Mouse (Mus musculus) adrenal gland, adult 18-20 months (tissue): ENCODE measurements around the gene Cpne4. TPM values are rescaled to one million over a fixed set of nuclear protein-coding genes. Genes with fewer than 3 reads are reported as not detected.

ENCODE experiments used
- DNase-seq, 2 experiments: peaks; one replicate each; pipeline ENCODE4 v3.0.0; 2021 to 2022; ENCODE audit warnings: low spot score in 2 of 2
- microRNA-seq, 2 experiments: library from miRNA; unstranded; fragments of <30 nt; microRNA quantifications; one replicate each; pipeline ENCODE4 v1.2.0; 2021; ENCODE audit warnings: borderline number of aligned reads in 2 of 2
- total RNA-seq, 2 experiments: library from RNA; stranded (reverse); gene quantifications; 1 replicate in 1 of 2; 2 replicates in 1 of 2; pipeline ENCODE4 v1.2.3; 2021

Cpne4 gene
- total RNA-seq, 2 experiments from 2014 or later, result 0.20 TPM; not detected in 1

DNA sequence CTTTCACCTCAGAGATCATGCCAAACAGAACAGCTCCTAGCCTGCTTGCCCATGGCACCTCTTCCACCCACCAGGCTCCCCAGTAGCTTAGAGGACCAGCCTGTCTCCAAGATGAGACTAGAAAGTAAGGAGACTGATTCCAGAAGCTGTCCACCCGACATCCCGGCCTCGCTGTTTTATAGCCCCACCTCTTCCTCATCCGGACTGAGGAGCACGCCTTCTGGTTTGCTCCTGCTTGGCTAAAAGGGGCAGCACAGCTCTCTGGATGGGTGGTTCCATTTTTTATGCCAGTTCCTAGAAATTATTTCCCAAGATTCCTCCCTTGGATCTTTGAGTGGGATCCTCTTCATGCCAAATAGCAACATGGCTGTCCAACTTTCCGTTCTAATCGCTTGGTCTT lies 486.6 kb downstream of the Cpne4 start:
- DNase-seq, result no peak

DNA sequence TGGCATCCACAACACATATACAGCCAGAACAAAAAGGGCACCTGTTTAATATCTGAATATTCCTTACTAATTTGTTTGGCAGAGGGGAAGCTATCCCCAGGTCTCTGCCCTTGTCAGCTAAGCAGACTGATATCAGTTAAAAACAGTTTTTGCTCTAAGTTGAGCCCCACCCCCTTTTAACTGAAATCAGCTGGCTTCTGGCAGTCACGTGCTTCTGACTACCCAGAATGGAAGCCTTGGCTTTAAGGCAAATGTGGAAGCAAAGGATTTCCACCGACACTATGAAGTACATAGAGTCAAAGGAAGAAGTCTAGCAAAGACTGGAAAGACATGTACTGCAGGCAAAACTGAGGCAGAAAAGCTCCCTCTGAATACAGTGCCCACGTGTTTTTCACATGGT lies 490.8 kb downstream of the Cpne4 start:
- no peak for DNase-seq

DNA sequence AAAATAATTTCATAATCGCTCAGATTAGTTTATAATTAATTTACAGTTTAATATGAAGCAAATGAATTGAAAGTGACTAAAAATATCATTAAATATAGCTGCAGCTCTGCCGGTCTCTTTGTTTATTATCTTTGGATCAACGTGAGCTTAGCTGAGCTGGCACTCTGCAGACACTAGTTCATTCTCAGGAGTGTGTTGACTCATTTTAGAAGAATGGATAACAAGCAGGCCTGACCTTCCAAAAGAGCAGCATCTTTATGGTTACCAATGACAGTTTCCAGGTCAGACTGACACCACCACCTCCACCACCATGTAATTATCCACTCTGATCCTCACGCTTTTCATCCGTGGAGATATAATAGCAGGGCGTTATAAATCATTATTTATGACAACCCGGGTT lies 498.9 kb downstream of the Cpne4 start:
- DNase-seq, result no peak

DNA sequence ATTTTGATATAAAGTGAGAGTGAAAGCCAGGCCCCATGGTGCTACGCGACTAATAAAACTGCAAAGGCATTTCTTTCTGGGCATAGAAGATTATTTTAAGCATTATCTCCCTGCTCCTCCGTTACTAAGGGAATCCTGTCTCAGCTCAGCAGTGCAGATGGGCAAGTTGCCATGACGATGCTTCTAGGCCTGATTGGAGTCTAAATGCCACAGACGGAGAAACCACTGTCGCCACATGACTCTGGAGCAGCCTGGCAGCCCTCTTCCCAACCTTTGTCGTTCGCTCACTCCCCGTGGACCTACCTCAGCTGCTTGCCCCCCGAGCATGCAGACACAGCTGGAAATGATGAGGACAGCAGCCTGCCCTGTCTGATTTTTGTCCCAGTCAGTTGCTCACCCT lies 501.3 kb downstream of the Cpne4 start:
- no peak for DNase-seq

GRCm38 (mm10) chr9:105049636-105050035 lies 502.6 kb downstream of the Cpne4 start:
- no peak for DNase-seq

DNA sequence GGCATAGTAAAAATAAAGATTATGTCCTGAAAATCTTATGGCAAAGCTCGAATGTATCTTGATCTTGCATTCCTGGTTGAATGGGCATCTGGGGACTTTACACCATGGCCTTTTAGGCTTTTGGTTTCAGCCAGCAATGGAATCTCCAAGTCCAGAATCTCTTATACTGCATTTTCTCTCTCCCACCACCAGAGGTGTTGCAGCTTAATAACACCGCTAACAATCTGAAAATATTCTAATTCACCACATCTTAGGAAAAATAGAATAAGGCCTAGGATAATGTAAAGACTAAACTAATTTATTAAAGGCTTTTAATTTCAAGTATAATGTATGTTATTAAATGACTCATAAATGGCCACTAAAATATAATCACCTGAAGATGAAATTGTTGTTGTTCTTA lies 503.2 kb downstream of the Cpne4 start:
- DNase-seq, result no peak

GRCm38 (mm10) chr9:105053147-105053557 lies 506.1 kb downstream of the Cpne4 start, which contains the start of gene Mrpl3:
Gene Mrpl3 (plus strand): TSS chr9:105053239.
- DNase-seq, result peak; percentile 87 to 90

DNA sequence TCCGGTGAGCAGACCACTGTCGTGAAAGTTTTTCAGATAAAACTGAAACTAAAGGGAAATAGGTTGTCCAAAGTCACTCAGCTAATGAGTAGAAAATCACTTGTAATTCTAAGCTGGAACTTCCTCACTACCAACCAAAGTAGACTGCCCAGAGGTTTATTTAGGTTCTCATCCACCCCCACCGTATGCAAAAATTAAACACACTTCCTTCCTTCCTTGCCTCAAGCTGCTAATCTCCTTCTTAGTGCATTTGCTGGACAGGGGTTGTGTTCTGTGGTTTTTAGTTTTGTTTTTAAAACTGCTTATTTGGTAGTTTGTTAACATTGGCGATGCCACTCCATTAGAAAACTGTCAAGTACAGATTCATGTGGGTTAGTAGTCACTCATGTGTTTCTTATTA lies 506.7 kb downstream of the Cpne4 start:
- DNase-seq, result no peak

DNA sequence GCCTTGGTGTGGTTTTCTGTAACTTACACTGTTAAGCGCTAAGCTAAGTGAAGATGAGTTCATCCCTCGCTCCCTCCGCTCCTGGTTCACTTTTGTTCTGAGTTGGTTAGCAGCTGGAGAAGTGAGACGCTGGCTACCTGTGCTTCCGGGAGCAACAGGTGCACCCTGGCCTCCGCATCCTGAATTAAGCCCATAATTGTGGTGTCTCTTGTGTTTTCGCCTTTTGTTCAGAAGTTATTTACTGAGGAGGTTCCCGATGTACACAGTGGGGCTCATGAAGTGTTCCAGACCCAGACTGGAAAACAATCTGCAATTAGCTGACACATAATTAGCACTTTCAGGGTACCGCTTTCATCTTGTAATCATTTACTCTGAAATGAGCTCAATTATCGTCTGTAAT lies 522.0 kb downstream of the Cpne4 start:
- no peak for DNase-seq

- DNase-seq, result no peak
Observed at GRCm38 (mm10) chr9:105072991-105073748, 526.1 kb downstream of the Cpne4 start.

- DNase-seq, result no peak
Observed at GRCm38 (mm10) chr9:105074851-105075250, 527.8 kb downstream of the Cpne4 start.

GRCm38 (mm10) chr9:105076756-105077424 lies 529.8 kb downstream of the Cpne4 start:
- DNase-seq, result peak; percentile 22 to 29

- DNase-seq, result no peak
Observed at GRCm38 (mm10) chr9:105078460-105078859, 531.4 kb downstream of the Cpne4 start.

DNA sequence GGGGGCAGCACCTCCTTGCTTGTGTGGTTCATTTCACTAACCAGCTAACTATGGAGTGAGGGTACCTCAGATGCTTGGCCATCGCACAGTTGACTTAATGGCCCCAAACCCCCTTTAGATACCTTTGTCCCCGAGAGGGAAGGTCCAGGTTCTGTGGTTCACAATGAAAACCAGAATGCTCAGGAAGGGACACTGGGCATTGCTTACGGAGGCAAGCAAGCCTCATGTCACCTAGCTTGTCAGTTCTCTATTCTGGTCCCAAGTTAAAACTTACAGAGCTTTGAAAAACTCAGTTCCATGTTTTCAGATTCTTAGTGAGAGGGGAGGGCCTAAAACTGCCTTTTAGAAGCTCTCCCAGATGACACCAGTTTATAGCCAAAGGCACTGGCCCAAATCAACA lies 533.2 kb downstream of the Cpne4 start:
- no peak for DNase-seq

Small RNAs within 50 kb of the gene (microRNA-seq; reads per million reads assigned to microRNA genes)
- gene Gm23391, result 0 reads per million in 2 experiments

Other genes starting within 250 kb of the Cpne4 start
- gene Acpp, start 209.5 kb upstream of the Cpne4 start, total RNA-seq, result 1 to 10 TPM in 1 of 2 experiments, under 1 TPM in 1; 0.58 to 9.6 TPM